Mouse (Mus musculus): ENCODE data around the gene Cyyr1.

- TF ChIP-seq GATA1 (IDR thresholded peaks at IDR 0.05; ENCODE audit: low read length) (no peak), TAL1 (IDR thresholded peaks at IDR 0.05; ENCODE audit: low read length) (no peak)
These were observed 35.6 kb upstream of the Cyyr1 start for GRCm38 (mm10) chr16:85588844-85589243.
